ENCODE assay signal across 8 mouse cellular contexts in the genomic region with DNA sequence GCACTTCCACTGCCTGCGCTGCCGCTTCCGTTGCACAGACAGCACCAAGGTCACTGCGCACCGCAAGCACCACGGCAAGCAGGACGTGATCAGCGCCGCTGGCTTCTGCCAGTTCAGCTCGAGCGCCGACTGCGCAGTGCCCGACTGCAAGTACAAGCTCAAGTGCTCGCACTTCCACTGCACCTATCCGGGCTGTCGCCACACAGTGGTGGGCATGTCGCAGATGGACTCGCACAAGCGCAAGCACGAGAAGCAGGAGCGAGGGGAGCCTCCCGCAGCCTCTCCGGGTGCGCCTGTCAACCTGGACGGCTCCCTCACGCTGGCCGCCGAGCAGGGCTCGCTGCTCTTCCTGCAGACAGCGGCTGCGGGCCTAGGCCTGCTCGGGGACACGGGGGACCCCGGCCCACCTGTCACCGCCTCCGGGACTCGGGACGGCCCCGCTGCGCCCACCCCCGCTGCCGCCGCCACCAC.
A peak's percentile ranks its signal among the peaks of the same experiment; 100 is the strongest.
DNase-seq lines count a peak whose midpoint lies in the region; ATAC-seq lines count a peak whose summit lies in the region.

No protein-coding gene starts in this region.

- H3K4me2 ChIP-seq in heart, embryonic 16.5 days (ENCODE audit: low read depth, low read length), result peak overlapping the region; percentile 52
- peak overlapping the region; percentile 83 for H3K4me2 ChIP-seq in forebrain, embryonic 14.5 days (ENCODE audit: low read length)
- peak overlapping the region; percentile 59 for H3K4me2 ChIP-seq in neural tube, embryonic 14.5 days (ENCODE audit: low read depth, low read length)

- H3K9me3 ChIP-seq in heart, embryonic 16.5 days (replicated peaks; ENCODE audit: control insufficient read depth, low read length), result no peaks in the 10 kb centered on the region
- H3K9me3 ChIP-seq in forebrain, embryonic 14.5 days (replicated peaks; ENCODE audit: control insufficient read depth, low read length), result no peaks in the 10 kb centered on the region
- no peaks in the 10 kb centered on the region; the same call in 1 of the 2 replicates for H3K9me3 ChIP-seq in limb, embryonic 10.5 days (replicated peaks)
- H3K9me3 ChIP-seq in neural tube, embryonic 14.5 days (ENCODE audit: control insufficient read depth, low read length), result no peaks in the 10 kb centered on the region

- H3K27ac ChIP-seq in heart, embryonic 16.5 days (ENCODE audit: low read length), result peak overlapping the region; percentile 92
- H3K27ac ChIP-seq in forebrain, embryonic 14.5 days (ENCODE audit: low read depth, low read length), result no peak overlapping the region
- H3K27ac ChIP-seq in limb, embryonic 10.5 days, result peak overlapping the region; percentile 66
- no peak overlapping the region for H3K27ac ChIP-seq in neural tube, embryonic 14.5 days (ENCODE audit: low read depth, low read length)

- H3K27me3 ChIP-seq in heart, embryonic 16.5 days (ENCODE audit: control insufficient read depth, insufficient read depth, low read length), result peaks cover 6% of the 10 kb centered on the region
- peaks cover 23% of the 10 kb centered on the region for H3K27me3 ChIP-seq in forebrain, embryonic 14.5 days (replicated peaks; ENCODE audit: control insufficient read depth, insufficient read depth, low read length)
- peaks cover 81% of the 10 kb centered on the region for H3K27me3 ChIP-seq in limb, embryonic 10.5 days (ENCODE audit: low read depth, poor library complexity, severe bottlenecking)
- H3K27me3 ChIP-seq in neural tube, embryonic 14.5 days (ENCODE audit: control insufficient read depth, insufficient read depth, low read length), result peaks cover 29% of the 10 kb centered on the region

- ATAC-seq in heart, embryonic 16.5 days (replicated peaks; ENCODE audit: extremely low read depth, insufficient read depth, low FRiP score), result no peak
- ATAC-seq in forebrain, embryonic 14.5 days, result peak; percentile 35
- ATAC-seq in neural tube, embryonic 14.5 days (ENCODE audit: low read depth), result peak; percentile 35; the same call in 1 of the 2 replicates

- peaks cover 44% of the 10 kb centered on the region for H3K4me1 ChIP-seq in heart, embryonic 16.5 days (ENCODE audit: control insufficient read depth, insufficient read depth, low read length)
- H3K4me1 ChIP-seq in forebrain, embryonic 14.5 days (ENCODE audit: control insufficient read depth, insufficient read depth, low read length), result peaks cover 30% of the 10 kb centered on the region
- H3K4me1 ChIP-seq in limb, embryonic 10.5 days, result peaks cover 66% of the 10 kb centered on the region
- peaks cover 21% of the 10 kb centered on the region for H3K4me1 ChIP-seq in neural tube, embryonic 14.5 days (ENCODE audit: control insufficient read depth, insufficient read depth, low read length)

- H3K4me3 ChIP-seq in heart, embryonic 16.5 days (ENCODE audit: low read length), result peak overlapping the region; percentile 36
- H3K4me3 ChIP-seq in forebrain, embryonic 14.5 days (ENCODE audit: low read depth, low read length), result peak overlapping the region; percentile 39
- H3K4me3 ChIP-seq in limb, embryonic 10.5 days, result peak overlapping the region; percentile 54
- peak overlapping the region; percentile 34 for H3K4me3 ChIP-seq in neural tube, embryonic 14.5 days (ENCODE audit: low read depth, low read length)

- intact Hi-C loops in heart, postnatal 25 days (cut with DNase I), result loop anchor here (5.0 kb wide), 1 partner anchor 50 kb away; no protein-coding TSS in a partner anchor

- H3K9ac ChIP-seq in heart, embryonic 16.5 days (ENCODE audit: low read length), result peak overlapping the region; percentile 61
- H3K9ac ChIP-seq in forebrain, embryonic 14.5 days (ENCODE audit: low read length), result peak overlapping the region; percentile 62
- H3K9ac ChIP-seq in neural tube, embryonic 14.5 days (replicated peaks; ENCODE audit: low read depth, low read length), result peak overlapping the region; percentile 51

- DNase-seq in heart, postnatal 25 days (ENCODE audit: low spot score), result no peak
- DNase-seq in adrenal gland, adult 18-20 months (ENCODE audit: low spot score in 2 of 2), result peak; percentile 46 to 63
- peak; percentile 55 for DNase-seq in forebrain, embryonic 14.5 days (ENCODE audit: low spot score)
- peak; percentile 66 for DNase-seq in limb, embryonic 10.5 days (ENCODE audit: low spot score)
- no peak for DNase-seq in urinary bladder, postnatal 25 days (ENCODE audit: low spot score)
- DNase-seq in natural killer cell, adult 2 months (ENCODE audit: low spot score in 2 of 2), result no peak

- peaks cover 20% of the 10 kb centered on the region for H3K36me3 ChIP-seq in heart, embryonic 16.5 days (ENCODE audit: control insufficient read depth, insufficient read depth)
- H3K36me3 ChIP-seq in forebrain, embryonic 14.5 days (ENCODE audit: control insufficient read depth, insufficient read depth, low read length), result no peaks in the 10 kb centered on the region
- no peaks in the 10 kb centered on the region for H3K36me3 ChIP-seq in limb, embryonic 10.5 days
- no peaks in the 10 kb centered on the region for H3K36me3 ChIP-seq in neural tube, embryonic 14.5 days (ENCODE audit: control insufficient read depth, insufficient read depth, low read length)

- whole genome bisulfite sequencing in heart, embryonic 16.5 days, result 14% methylated on average over 44 of the region's 44 CpGs
- WGBS in forebrain, embryonic 14.5 days, result 1% methylated on average over 44 of the region's 44 CpGs
- WGBS in limb, embryonic 10.5 days, result 2% methylated on average over 44 of the region's 44 CpGs
- 3% methylated on average over 44 of the region's 44 CpGs for WGBS in neural tube, embryonic 14.5 days

Comparison
In these comparisons a context has a peak if more than half of its experiments do, and no peak if none do; other contexts are left out.
1. H3K27ac ChIP-seq: peak in heart, embryonic 16.5 days (single experiment) and limb, embryonic 10.5 days (single experiment); none in forebrain, embryonic 14.5 days (single experiment) and neural tube, embryonic 14.5 days (single experiment).
2. DNase-seq: peak in adrenal gland, adult 18-20 months (2 of 2), forebrain, embryonic 14.5 days (single experiment) and limb, embryonic 10.5 days (single experiment); none in heart, postnatal 25 days (single experiment), urinary bladder, postnatal 25 days (single experiment) and natural killer cell, adult 2 months (0 of 2).
3. Peak in every context shown above with its lines, with median percentiles within 50 percentile points of each other: H3K4me2 ChIP-seq, H3K4me3 ChIP-seq and H3K9ac ChIP-seq.